Mouse (Mus musculus): ENCODE measurements at regions not wholly inside any gene's neighbourhood (a gene's known extent, or its start where the extent isn't known, plus 50 kb on each side); places are given as distances from the start of the nearest gene placed in this dataset.

- no peak for TF ChIP-seq CTCF (IDR thresholded peaks at IDR 0.05; ENCODE audit: low read depth)
- no peak for TF ChIP-seq EP300 (IDR thresholded peaks at IDR 0.05; ENCODE audit: low read depth)
Measured at GRCm38 (mm10) chr9:48108994-48109619, 52.7 kb upstream of the Nxpe4 start.

Data from liver, postnatal 0 days (tissue).